Mouse (Mus musculus): ENCODE measurements at regions not wholly inside any gene's neighbourhood (a gene's known extent, or its start where the extent isn't known, plus 50 kb on each side); places are given as distances from the start of the nearest gene placed in this dataset.

DNA sequence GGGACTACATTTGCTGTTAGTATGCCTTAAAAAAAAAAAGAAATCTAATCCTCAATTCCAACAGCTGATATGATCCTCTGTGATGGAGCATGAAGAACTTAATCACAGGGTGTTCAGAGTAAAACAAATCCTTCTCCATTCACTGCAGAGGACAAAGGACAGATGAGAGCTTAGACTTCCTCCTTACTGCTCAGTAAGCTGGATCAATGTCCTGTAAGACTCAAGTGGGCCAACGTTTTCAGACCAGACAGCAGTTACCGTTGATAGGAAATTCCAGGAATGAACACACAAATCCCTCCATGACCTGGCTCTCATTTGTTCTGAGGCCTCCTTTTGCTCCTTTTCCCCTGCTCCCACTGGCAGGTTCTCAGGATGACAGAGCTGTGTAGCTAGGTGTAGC, 247.6 kb downstream of the 1810013L24Rik start:
- no peak for TF ChIP-seq CTCF (IDR thresholded peaks at IDR 0.05; ENCODE audit: control insufficient read depth, insufficient read depth, insufficient read length)
- no peak for TF ChIP-seq MYOD1 (IDR thresholded peaks at IDR 0.05; ENCODE audit: control insufficient read depth, insufficient read length, low read depth)
- TF ChIP-seq MAX (IDR thresholded peaks at IDR 0.05), result no peak
- TF ChIP-seq USF1 (IDR thresholded peaks at IDR 0.05; ENCODE audit: low read depth), result no peak

All from C2C12 (cell line).